Mouse (Mus musculus) C2C12 (cell line): Measurements from ENCODE around the gene Prkar2a. TPM values are rescaled to one million over a fixed set of nuclear protein-coding genes. Genes with fewer than 3 reads are reported as not detected.

ENCODE experiments used
- H3K27me3 ChIP-seq: one replicate; pipeline ENCODE4 v1.6.1; 2011; ENCODE audit not compliant: control insufficient read depth, insufficient read depth, insufficient read length
- H3K36me3 ChIP-seq: one replicate; pipeline ENCODE4 v1.6.1; 2011; ENCODE audit not compliant: control insufficient read depth, insufficient read depth
- H3K4me3 ChIP-seq: one replicate; pipeline ENCODE4 v1.5.1; 2011; ENCODE audit warnings: mild to moderate bottlenecking, control low read depth; ENCODE audit not compliant: poor library complexity, insufficient read depth, severe bottlenecking
- H3K79me2 ChIP-seq: one replicate; pipeline ENCODE4 v1.6.1; 2011; ENCODE audit not compliant: control insufficient read depth, insufficient read depth
- H3K79me3 ChIP-seq: one replicate; pipeline ENCODE4 v1.6.1; 2011; ENCODE audit warnings: low read depth, control low read depth
- H3ac ChIP-seq: one replicate; pipeline ENCODE3; 2011; ENCODE audit warnings: low read depth; ENCODE audit not compliant: control insufficient read depth, insufficient read length
- CEBPB ChIP-seq: IDR thresholded peaks from one replicate; pipeline ENCODE4 v1.6.1; 2011; ENCODE audit warnings: low read depth, mild to moderate bottlenecking, control low read depth, moderate library complexity
- CTCF ChIP-seq: IDR thresholded peaks from one replicate; pipeline ENCODE4 v1.5.1; 2011; ENCODE audit not compliant: control insufficient read depth, insufficient read depth, insufficient read length
- FOSL1 ChIP-seq: IDR thresholded peaks from one replicate; pipeline ENCODE4 v1.8.0; 2011; ENCODE audit warnings: mild to moderate bottlenecking, low read length; ENCODE audit not compliant: poor library complexity, insufficient read depth, severe bottlenecking
- MAX ChIP-seq: IDR thresholded peaks from one replicate; pipeline ENCODE4 v1.6.1; 2011; ENCODE audit warnings: mild to moderate bottlenecking, control low read depth
- MYOD1 ChIP-seq: IDR thresholded peaks from one replicate; pipeline ENCODE4 v1.6.1; 2011; ENCODE audit warnings: low read depth; ENCODE audit not compliant: control insufficient read depth, insufficient read length
- MYOG ChIP-seq: IDR thresholded peaks from one replicate; pipeline ENCODE4 v1.6.1; 2011; ENCODE audit not compliant: control insufficient read depth, insufficient read length; ENCODE audit errors: extremely low read depth
- USF1 ChIP-seq: IDR thresholded peaks from one replicate; pipeline ENCODE4 v1.6.1; 2011; ENCODE audit warnings: low read depth, mild to moderate bottlenecking, control low read depth, moderate library complexity
- polyA plus RNA-seq: library from polyadenylated mRNA; unstranded; fragments of >200 nt; fragmentation: generic; extraction: Trizol; gene quantifications from one replicate; pipeline ENCODE4 v1.2.1, GENCODE M21; 2012; ENCODE audit warnings: missing spikeins

Gene Prkar2a
- polyA plus RNA-seq, 1 experiment = 19.4 TPM

DNA sequence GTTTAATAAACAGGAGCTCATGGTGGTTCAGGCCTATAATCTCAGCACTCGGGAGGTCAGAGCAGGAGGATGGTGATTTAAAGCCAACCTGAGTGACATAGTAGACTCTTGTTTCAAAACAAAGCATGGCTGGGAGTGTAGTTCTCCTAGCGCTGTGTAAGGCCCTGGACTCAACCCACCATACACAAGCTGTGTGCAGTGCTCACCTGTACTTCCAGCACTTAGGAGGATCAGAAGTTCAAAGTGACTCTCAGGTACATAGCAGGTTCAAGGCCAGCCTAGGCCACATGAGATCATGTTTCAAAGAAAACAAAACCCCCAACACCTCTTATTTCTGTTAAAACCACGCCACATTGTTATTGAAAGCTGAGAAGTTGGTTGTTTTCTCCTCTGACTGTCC lies 99.6 kb downstream of the Prkar2a start:
- Histone ChIP-seq H3K27me3 (no peaks in the 10 kb centered on the region), H3K36me3 (no peaks in the 10 kb centered on the region), H3K79me3 (peaks cover 98% of the 10 kb centered on the region), H3ac (no peak overlapping the region), H3K4me3 (no peak overlapping the region), H3K79me2 (peaks cover 100% of the 10 kb centered on the region)
- TF ChIP-seq CTCF = no peak
- no peak for TF ChIP-seq MYOG

- Histone ChIP-seq H3K36me3 (peaks cover under 1% of the 10 kb centered on the region), H3K4me3 (no peak overlapping the region), H3K27me3 (no peaks in the 10 kb centered on the region), H3K79me2 (peaks cover 95% of the 10 kb centered on the region), H3ac (no peak overlapping the region), H3K79me3 (peaks cover 90% of the 10 kb centered on the region)
- TF ChIP-seq CTCF (no peak), USF1 (no peak), FOSL1 (no peak), MYOG (no peak), MAX (no peak), MYOD1 (no peak), CEBPB (no peak)
Observed at GRCm38 (mm10) chr9:108792307-108792706, 103.2 kb downstream of the Prkar2a start.

DNA sequence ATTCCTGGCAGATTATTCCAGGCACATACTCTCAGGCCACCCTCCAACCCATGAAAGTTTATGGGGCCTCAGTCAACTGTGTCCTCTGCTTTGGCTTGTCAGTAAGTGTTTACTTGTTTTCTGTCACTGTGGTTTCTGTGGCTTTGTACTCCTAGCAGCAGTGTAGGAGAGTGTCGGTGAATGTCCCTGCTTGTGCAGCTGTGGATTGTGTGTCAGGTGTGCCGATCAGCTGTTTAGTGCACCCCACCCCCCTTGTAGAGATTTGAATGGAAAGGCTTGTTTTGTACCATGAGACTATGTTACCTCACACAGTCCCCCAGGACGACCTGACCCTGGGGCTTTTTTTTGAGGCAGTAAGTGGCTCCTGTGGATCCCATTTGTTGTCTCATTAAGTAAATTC lies 103.6 kb downstream of the Prkar2a start:
- Histone ChIP-seq H3K36me3 (peaks cover 5% of the 10 kb centered on the region), H3K79me3 (peaks cover 90% of the 10 kb centered on the region), H3K4me3 (no peak overlapping the region), H3K79me2 (peaks cover 95% of the 10 kb centered on the region), H3ac (no peak overlapping the region), H3K27me3 (no peaks in the 10 kb centered on the region)
- peak; percentile 13 for TF ChIP-seq MYOD1
- no peak for TF ChIP-seq CTCF
- TF ChIP-seq CEBPB = no peak
- no peak for TF ChIP-seq USF1
- TF ChIP-seq FOSL1 = no peak
- TF ChIP-seq MYOG = no peak

GRCm38 (mm10) chr9:108795281-108795680 lies 106.2 kb downstream of the Prkar2a start:
- Histone ChIP-seq H3K4me3 (peak overlapping the region; percentile 32), H3K79me3 (peaks cover 69% of the 10 kb centered on the region), H3K79me2 (peaks cover 87% of the 10 kb centered on the region), H3K36me3 (peaks cover 24% of the 10 kb centered on the region), H3ac (no peak overlapping the region), H3K27me3 (no peaks in the 10 kb centered on the region)
- TF ChIP-seq CTCF = no peak

- H3K4me3 ChIP-seq = peak overlapping the region; percentile 32
- H3ac ChIP-seq = peak overlapping the region; percentile 14
- H3K79me2 ChIP-seq = peaks cover 87% of the 10 kb centered on the region
- TF ChIP-seq CEBPB (no peak), USF1 (no peak), FOSL1 (no peak), CTCF (no peak), MYOG (no peak), MYOD1 (no peak), MAX (no peak)
- H3K79me3 ChIP-seq = peaks cover 64% of the 10 kb centered on the region
- no peaks in the 10 kb centered on the region for H3K27me3 ChIP-seq
- peaks cover 29% of the 10 kb centered on the region for H3K36me3 ChIP-seq
Observed at GRCm38 (mm10) chr9:108795762-108796161, 106.6 kb downstream of the Prkar2a start.

GRCm38 (mm10) chr9:108796351-108796981 lies 107.4 kb downstream of the Prkar2a start:
- Histone ChIP-seq H3ac (peak overlapping the region; percentile 15), H3K79me2 (peaks cover 83% of the 10 kb centered on the region), H3K4me3 (peak overlapping the region; percentile 32), H3K79me3 (peaks cover 57% of the 10 kb centered on the region), H3K36me3 (peaks cover 36% of the 10 kb centered on the region), H3K27me3 (no peaks in the 10 kb centered on the region)
- no peak for TF ChIP-seq MYOG
- no peak for TF ChIP-seq MAX
- TF ChIP-seq USF1 = no peak
- no peak for TF ChIP-seq CTCF
- TF ChIP-seq FOSL1 = no peak
- TF ChIP-seq CEBPB = peak; percentile 55
- no peak for TF ChIP-seq MYOD1
